Mouse (Mus musculus): Measurements from ENCODE around the gene Map2. TPM values are rescaled to one million over a fixed set of nuclear protein-coding genes. Genes with fewer than 3 reads are reported as not detected.

Gene Map2
- polyA plus RNA-seq, 1 experiment from 2014 or later: 355 TPM

GRCm38 (mm10) chr1:66323461-66323860, 148.4 kb downstream of the Map2 start:
- Histone ChIP-seq H3K4me2 (replicated peaks) (peak overlapping the region; percentile 58), H3K27ac (no peak overlapping the region), H3K9ac (peak overlapping the region; percentile 36; the same call in 1 of the 2 replicates), H3K27me3 (replicated peaks) (no peaks in the 10 kb centered on the region), H3K4me3 (peak overlapping the region; percentile 26), H3K36me3 (no peaks in the 10 kb centered on the region), H3K4me1 (peaks cover 27% of the 10 kb centered on the region), H3K9me3 (no peaks in the 10 kb centered on the region)
- 41% methylated on average over 9 of the region's 9 CpGs for WGBS
- peak; percentile 19; the same call in 1 of the 2 replicates for ATAC-seq (ENCODE audit: low FRiP score, low read depth)

GRCm38 (mm10) chr1:66324951-66325350, 149.9 kb downstream of the Map2 start:
- no peak overlapping the region for H3K27ac ChIP-seq
- H3K9me3 ChIP-seq: no peaks in the 10 kb centered on the region
- no peak for ATAC-seq (ENCODE audit: low FRiP score, low read depth)
- peaks cover 24% of the 10 kb centered on the region for H3K4me1 ChIP-seq
- H3K9ac ChIP-seq: no peak overlapping the region
- H3K36me3 ChIP-seq: no peaks in the 10 kb centered on the region; the same call in 1 of the 2 replicates
- H3K4me2 ChIP-seq (replicated peaks): peak overlapping the region; percentile 58
- no peaks in the 10 kb centered on the region for H3K27me3 ChIP-seq (replicated peaks)
- no peak overlapping the region for H3K4me3 ChIP-seq

DNA sequence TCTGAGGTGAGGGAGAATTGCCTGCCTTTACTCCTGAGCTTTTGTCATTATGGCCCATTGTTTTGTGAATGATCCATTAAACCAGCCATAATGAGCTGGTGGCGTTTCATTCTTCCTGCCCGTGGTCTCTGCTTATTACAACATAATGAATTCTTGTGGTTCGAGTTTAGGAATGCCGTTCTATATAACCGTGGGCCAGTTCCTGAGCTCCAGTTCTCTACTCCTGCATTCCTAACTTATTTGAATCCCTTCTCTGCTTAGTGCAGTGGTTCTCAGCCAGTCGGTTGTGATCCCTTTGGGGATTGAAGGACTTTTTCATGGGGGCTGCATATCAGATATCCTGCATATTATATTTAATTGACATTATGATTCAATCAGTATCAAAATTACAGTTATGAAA, 153.9 kb downstream of the Map2 start:
- ATAC-seq (ENCODE audit: low FRiP score, low read depth): no peak
- no peak overlapping the region for H3K9ac ChIP-seq
- 28% methylated on average over 6 of the region's 6 CpGs for WGBS
- no peak overlapping the region for H3K4me2 ChIP-seq (replicated peaks)
- no peaks in the 10 kb centered on the region for H3K9me3 ChIP-seq
- no peak overlapping the region for H3K27ac ChIP-seq
- no peaks in the 10 kb centered on the region for H3K27me3 ChIP-seq (replicated peaks)
- H3K4me3 ChIP-seq: no peak overlapping the region
- H3K4me1 ChIP-seq: peaks cover 11% of the 10 kb centered on the region; the same call in 1 of the 2 replicates
- no peaks in the 10 kb centered on the region; the same call in 1 of the 2 replicates for H3K36me3 ChIP-seq

- no peaks in the 10 kb centered on the region for H3K27me3 ChIP-seq (replicated peaks)
- no peak for ATAC-seq (ENCODE audit: low FRiP score, low read depth)
- H3K9me3 ChIP-seq: no peaks in the 10 kb centered on the region
- no peak overlapping the region for H3K4me2 ChIP-seq (replicated peaks)
- H3K27ac ChIP-seq: no peak overlapping the region
- 0 out of 2 replicates have a peak, but pooled peaks cover 6% of the 10 kb centered on the region for H3K4me1 ChIP-seq
- no peak overlapping the region for H3K4me3 ChIP-seq
- no peaks in the 10 kb centered on the region; the same call in 1 of the 2 replicates for H3K36me3 ChIP-seq
- H3K9ac ChIP-seq: no peak overlapping the region
Observed at GRCm38 (mm10) chr1:66329534-66329933, 154.5 kb downstream of the Map2 start.

- WGBS: 71% methylated on average over 2 of the region's 2 CpGs
- H3K4me2 ChIP-seq (replicated peaks): no peak overlapping the region
Observed at GRCm38 (mm10) chr1:66335724-66336284, 160.7 kb downstream of the Map2 start.

GRCm38 (mm10) chr1:66339213-66339612, 164.1 kb downstream of the Map2 start:
- H3K4me3 ChIP-seq: no peak overlapping the region
- no peaks in the 10 kb centered on the region for H3K9me3 ChIP-seq
- ATAC-seq (ENCODE audit: low FRiP score, low read depth): no peak
- no peak overlapping the region for H3K27ac ChIP-seq
- H3K9ac ChIP-seq: no peak overlapping the region
- H3K4me2 ChIP-seq (replicated peaks): no peak overlapping the region
- peaks cover 10% of the 10 kb centered on the region; the same call in 1 of the 2 replicates for H3K4me1 ChIP-seq
- no peaks in the 10 kb centered on the region for H3K27me3 ChIP-seq (replicated peaks)
- H3K36me3 ChIP-seq: no peaks in the 10 kb centered on the region
- WGBS: 89% methylated on average over 1 of the region's 1 CpGs

More at GRCm38 (mm10) chr1:66335724-66336284, 160.7 kb downstream of the Map2 start:
- Histone ChIP-seq H3K27me3 (replicated peaks) (no peaks in the 10 kb centered on the region), H3K9ac (no peak overlapping the region), H3K36me3 (no peaks in the 10 kb centered on the region), H3K27ac (no peak overlapping the region), H3K4me1 (peaks cover 10% of the 10 kb centered on the region; the same call in 1 of the 2 replicates), H3K4me3 (no peak overlapping the region), H3K9me3 (no peaks in the 10 kb centered on the region)
- peak; percentile 70 for ATAC-seq (ENCODE audit: low FRiP score, low read depth)

DNA sequence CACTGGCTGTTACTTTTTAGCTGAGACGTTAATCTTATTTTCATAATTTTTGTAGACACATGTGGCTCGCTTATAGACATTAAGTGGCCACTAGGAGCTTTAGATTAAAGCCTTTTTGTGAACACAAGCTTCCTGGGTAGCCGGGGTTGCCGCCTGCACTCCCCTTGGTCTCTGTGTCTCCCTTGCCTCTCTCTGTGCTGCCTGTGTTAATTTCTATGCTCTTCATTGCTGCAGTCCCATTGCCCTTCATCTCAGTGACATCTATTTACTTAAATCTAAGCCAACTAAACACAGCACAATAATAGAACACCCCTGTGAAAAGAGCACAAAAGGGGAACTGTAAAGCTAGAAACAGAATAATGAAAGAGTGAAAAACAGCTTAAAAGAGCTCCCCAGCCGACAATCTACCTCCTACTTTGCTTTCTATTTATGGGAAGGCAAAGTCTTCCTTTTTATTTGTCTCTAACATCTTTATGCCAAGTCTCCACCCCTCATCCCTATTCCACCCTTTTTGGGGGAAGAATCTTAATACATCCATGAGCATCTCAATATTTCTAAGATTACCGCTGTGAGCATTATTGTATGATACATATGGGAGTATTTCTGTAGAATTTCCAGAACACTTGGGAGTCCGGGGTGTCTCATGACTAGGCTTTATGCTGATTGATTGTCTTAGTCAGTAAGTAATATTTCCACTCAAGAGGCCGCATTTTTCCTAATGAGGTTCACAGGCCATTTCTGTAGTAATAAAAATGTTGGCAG, 173.5 kb downstream of the Map2 start:
- H3K9me3 ChIP-seq: no peaks in the 10 kb centered on the region
- no peak overlapping the region; the same call in 1 of the 2 replicates for H3K4me2 ChIP-seq (replicated peaks)
- H3K27ac ChIP-seq: no peak overlapping the region
- 46% methylated on average over 8 of the region's 8 CpGs for WGBS
- H3K4me3 ChIP-seq: no peak overlapping the region
- ATAC-seq (ENCODE audit: low FRiP score, low read depth): no peak
- peaks cover 21% of the 10 kb centered on the region for H3K4me1 ChIP-seq
- H3K36me3 ChIP-seq: no peaks in the 10 kb centered on the region
- no peaks in the 10 kb centered on the region for H3K27me3 ChIP-seq (replicated peaks)
- no peak overlapping the region for H3K9ac ChIP-seq

DNA sequence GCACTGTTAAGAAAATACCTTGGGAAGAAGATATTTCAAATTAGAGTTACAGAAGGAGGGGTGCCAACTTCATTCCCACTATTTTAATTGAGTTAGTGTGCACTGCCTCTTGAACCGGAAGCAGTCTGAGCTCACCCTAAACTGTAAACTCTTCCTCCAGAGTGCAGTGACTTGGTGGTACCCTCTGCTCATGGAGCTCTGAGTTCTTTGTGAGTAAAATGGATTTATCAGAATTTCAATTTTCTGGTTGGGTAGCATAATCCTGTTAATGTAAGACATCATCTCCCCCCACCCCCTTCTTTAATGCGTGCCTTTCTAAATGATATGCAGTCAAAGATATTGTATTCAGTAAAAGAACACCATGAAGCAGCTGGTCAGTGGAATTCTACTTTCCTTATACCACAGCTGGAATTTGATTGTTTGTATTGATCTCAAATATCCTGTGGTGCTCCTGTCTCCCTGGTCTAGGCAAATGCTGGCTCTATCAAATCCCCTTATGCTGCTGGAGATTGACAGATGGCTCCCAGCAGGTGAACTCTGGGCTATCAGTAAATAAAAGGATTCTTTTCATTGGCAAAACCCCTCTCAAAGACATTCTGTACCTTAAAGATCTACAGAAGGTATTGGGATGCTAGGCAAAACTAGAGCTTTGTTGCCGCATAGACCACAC, 174.2 kb downstream of the Map2 start:
- Histone ChIP-seq H3K9ac (no peak overlapping the region), H3K27me3 (replicated peaks) (no peaks in the 10 kb centered on the region), H3K36me3 (no peaks in the 10 kb centered on the region), H3K4me1 (peaks cover 21% of the 10 kb centered on the region), H3K4me3 (no peak overlapping the region), H3K4me2 (replicated peaks) (no peak overlapping the region), H3K27ac (no peak overlapping the region), H3K9me3 (no peaks in the 10 kb centered on the region)
- 63% methylated on average over 3 of the region's 3 CpGs for WGBS
- ATAC-seq (ENCODE audit: low FRiP score, low read depth): no peak; the same call in 1 of the 2 replicates

- no peaks in the 10 kb centered on the region for H3K9me3 ChIP-seq
- H3K36me3 ChIP-seq: no peaks in the 10 kb centered on the region
- no peaks in the 10 kb centered on the region for H3K27me3 ChIP-seq (replicated peaks)
- H3K27ac ChIP-seq: no peak overlapping the region
- peaks cover 21% of the 10 kb centered on the region for H3K4me1 ChIP-seq
- no peak overlapping the region for H3K4me3 ChIP-seq
- no peak for ATAC-seq (ENCODE audit: low FRiP score, low read depth)
- H3K4me2 ChIP-seq (replicated peaks): no peak overlapping the region
- H3K9ac ChIP-seq: no peak overlapping the region
Observed at GRCm38 (mm10) chr1:66351366-66351765, 176.3 kb downstream of the Map2 start.

GRCm38 (mm10) chr1:66361799-66362198, 186.7 kb downstream of the Map2 start:
- Histone ChIP-seq H3K27ac (no peak overlapping the region), H3K9me3 (no peaks in the 10 kb centered on the region), H3K4me1 (no peaks in the 10 kb centered on the region), H3K27me3 (replicated peaks) (no peaks in the 10 kb centered on the region), H3K36me3 (0 out of 2 replicates have a peak, but pooled peaks cover 11% of the 10 kb centered on the region), H3K9ac (no peak overlapping the region), H3K4me2 (replicated peaks) (no peak overlapping the region), H3K4me3 (no peak overlapping the region)
- WGBS: 95% methylated on average over 2 of the region's 2 CpGs
- ATAC-seq (ENCODE audit: low FRiP score, low read depth): no peak

- H3K9me3 ChIP-seq: no peaks in the 10 kb centered on the region
- H3K4me2 ChIP-seq (replicated peaks): no peak overlapping the region
- H3K27ac ChIP-seq: no peak overlapping the region
- no peaks in the 10 kb centered on the region for H3K4me1 ChIP-seq
- 0 out of 2 replicates have a peak, but pooled peaks cover 11% of the 10 kb centered on the region for H3K36me3 ChIP-seq
- H3K9ac ChIP-seq: no peak overlapping the region
- no peak overlapping the region for H3K4me3 ChIP-seq
- WGBS: 74% methylated on average over 9 of the region's 9 CpGs
- ATAC-seq (ENCODE audit: low FRiP score, low read depth): 0 out of 2 replicates have a peak, but pooled peaks have one; percentile 17
- no peaks in the 10 kb centered on the region for H3K27me3 ChIP-seq (replicated peaks)
Observed at GRCm38 (mm10) chr1:66363285-66363684, 188.2 kb downstream of the Map2 start.

DNA sequence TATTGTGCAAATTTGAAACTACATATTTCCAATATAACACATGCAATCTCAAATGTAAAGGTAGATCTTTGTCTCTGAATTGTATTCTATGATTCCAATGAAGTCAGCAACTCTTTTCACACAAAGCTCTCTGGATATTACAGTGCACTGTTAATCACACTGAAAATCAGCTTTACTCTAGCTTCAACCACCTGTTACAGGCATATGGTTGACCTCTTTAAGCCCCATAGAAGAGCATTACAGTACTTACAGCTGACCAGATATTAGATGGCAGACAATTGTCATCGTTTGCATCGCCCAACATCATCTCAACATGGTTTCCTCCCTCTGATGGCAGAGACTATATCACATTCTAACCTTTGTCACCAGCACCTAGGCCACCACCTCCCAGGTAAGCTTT, 189.3 kb downstream of the Map2 start:
- Histone ChIP-seq H3K27me3 (replicated peaks) (no peaks in the 10 kb centered on the region), H3K4me2 (replicated peaks) (no peak overlapping the region), H3K4me1 (no peaks in the 10 kb centered on the region), H3K27ac (no peak overlapping the region), H3K4me3 (no peak overlapping the region), H3K9me3 (no peaks in the 10 kb centered on the region), H3K9ac (no peak overlapping the region), H3K36me3 (0 out of 2 replicates have a peak, but pooled peaks cover 11% of the 10 kb centered on the region)
- WGBS: 90% methylated on average over 2 of the region's 2 CpGs
- no peak for ATAC-seq (ENCODE audit: low FRiP score, low read depth)
